Mouse (Mus musculus) MEL (cell line): ENCODE data around the gene Dgat2. TPM values are rescaled to one million over a fixed set of nuclear protein-coding genes. Genes with fewer than 3 reads are reported as not detected.

Experiments used
- DNase-seq: peaks from one replicate; pipeline ENCODE4 v3.0.0; 2011; ENCODE audit warnings: low read depth, low spot score
- H3K27ac ChIP-seq: 2 replicates; pipeline ENCODE4 v1.5.1; 2012; ENCODE audit warnings: low read depth, mild to moderate bottlenecking, control low read depth, low read length, moderate library complexity; ENCODE audit not compliant: control insufficient read depth
- H3K27me3 ChIP-seq, 2 experiments: fragments of 150-350 bp in 1 of 2; sonication (generic) in 1 of 2; 2 replicates each; pipeline ENCODE4 v1.6.1; 2012; ENCODE audit warnings: low read length in 2 of 2, mild to moderate bottlenecking in 2 of 2, improper control_type of control experiment in 1 of 2, moderate library complexity in 1 of 2; ENCODE audit not compliant: insufficient read depth in 2 of 2, control insufficient read depth in 1 of 2
- H3K36me3 ChIP-seq, 2 experiments: 2 replicates each; pipeline ENCODE4 v1.6.1; 2012 to 2014; ENCODE audit warnings: low read length in 2 of 2, improper control_type of control experiment in 1 of 2, inconsistent platforms in 1 of 2, mild to moderate bottlenecking in 1 of 2; ENCODE audit not compliant: insufficient read depth in 2 of 2, control insufficient read depth in 1 of 2
- H3K4me1 ChIP-seq, 2 experiments: fragments of 150-350 bp in 1 of 2; sonication (generic) in 1 of 2; 2 replicates each; pipeline ENCODE4 v1.6.1; 2012; ENCODE audit warnings: low read length in 2 of 2, improper control_type of control experiment in 1 of 2, mild to moderate bottlenecking in 1 of 2; ENCODE audit not compliant: insufficient read depth in 2 of 2, control insufficient read depth in 1 of 2
- H3K4me3 ChIP-seq, 2 experiments: fragments of 150-350 bp in 1 of 2; sonication (generic) in 1 of 2; 2 replicates each; pipeline ENCODE4 v1.5.1; 2012; ENCODE audit warnings: low read depth in 2 of 2, low read length in 2 of 2, mild to moderate bottlenecking in 2 of 2, moderate library complexity in 2 of 2, control low read depth in 1 of 2, improper control_type of control experiment in 1 of 2; ENCODE audit not compliant: control insufficient read depth in 1 of 2, insufficient read depth in 1 of 2
- H3K79me2 ChIP-seq: 2 replicates; pipeline ENCODE4 v1.6.1; 2012; ENCODE audit warnings: mild to moderate bottlenecking, low read length, moderate library complexity; ENCODE audit not compliant: control insufficient read depth, poor library complexity, insufficient read depth
- H3K9ac ChIP-seq: 2 replicates; pipeline ENCODE4 v1.6.1; 2012; ENCODE audit warnings: low read depth, mild to moderate bottlenecking, control low read depth, low read length, moderate library complexity; ENCODE audit not compliant: control insufficient read depth, poor library complexity, severe bottlenecking
- H3K9me3 ChIP-seq: fragments of 150-350 bp; sonication (generic); replicated peaks from 2 replicates; pipeline ENCODE4 v1.6.1; 2012; ENCODE audit warnings: mild to moderate bottlenecking, low read length, improper control_type of control experiment, moderate library complexity; ENCODE audit not compliant: insufficient read depth
- CHD1 ChIP-seq: IDR thresholded peaks from 2 replicates; pipeline ENCODE4 v1.6.1; 2012; ENCODE audit warnings: low read depth, mild to moderate bottlenecking, inconsistent platforms, low read length, improper control_type of control experiment
- CTCF ChIP-seq, 3 experiments: IDR thresholded peaks in 2 of 3; conservative IDR thresholded peaks in 1 of 3; 2 replicates each; pipeline ENCODE4 v1.5.1; 2011 to 2012; ENCODE audit warnings: low read length in 3 of 3, low read depth in 2 of 3, mild to moderate bottlenecking in 2 of 3, improper control_type of control experiment in 1 of 3, inconsistent platforms in 1 of 3, mixed read lengths in 1 of 3, moderate library complexity in 1 of 3; ENCODE audit not compliant: control insufficient read depth in 1 of 3, insufficient read depth in 1 of 3, poor library complexity in 1 of 3, severe bottlenecking in 1 of 3
- E2F4 ChIP-seq: IDR thresholded peaks from 2 replicates; pipeline ENCODE4 v1.6.1; 2011; ENCODE audit warnings: low read depth, low read length, improper control_type of control experiment, borderline replicate concordance
- ELF1 ChIP-seq: IDR thresholded peaks from 2 replicates; pipeline ENCODE4 v1.6.1; 2014; ENCODE audit warnings: low read depth, mild to moderate bottlenecking, inconsistent platforms, low read length, improper control_type of control experiment, moderate library complexity
- GABPA ChIP-seq: IDR thresholded peaks from 2 replicates; pipeline ENCODE4 v1.6.1; 2012; ENCODE audit warnings: low read depth, mild to moderate bottlenecking, inconsistent platforms, low read length, improper control_type of control experiment, moderate library complexity
- GATA1 ChIP-seq: IDR thresholded peaks from 2 replicates; pipeline ENCODE4 v1.6.1; 2011; ENCODE audit warnings: low read depth, low read length, improper control_type of control experiment
- HCFC1 ChIP-seq: IDR thresholded peaks from 2 replicates; pipeline ENCODE4 v1.6.1; 2012; ENCODE audit warnings: low read depth, mild to moderate bottlenecking, inconsistent platforms, low read length, improper control_type of control experiment, moderate library complexity
- MAZ ChIP-seq: IDR thresholded peaks from 2 replicates; pipeline ENCODE4 v1.6.1; 2012; ENCODE audit warnings: low read depth, mild to moderate bottlenecking, inconsistent platforms, low read length, improper control_type of control experiment
- MXI1 ChIP-seq: IDR thresholded peaks from 2 replicates; pipeline ENCODE4 v1.6.1; 2011; ENCODE audit warnings: mild to moderate bottlenecking, low read depth, low read length, improper control_type of control experiment
- MYB ChIP-seq: IDR thresholded peaks from 2 replicates; pipeline ENCODE4 v1.6.1; 2011; ENCODE audit warnings: mild to moderate bottlenecking, low read depth, low read length, improper control_type of control experiment
- NRF1 ChIP-seq: IDR thresholded peaks from 2 replicates; pipeline ENCODE4 v1.6.1; 2014; ENCODE audit warnings: low read depth, mild to moderate bottlenecking, inconsistent platforms, low read length, improper control_type of control experiment, moderate library complexity; ENCODE audit not compliant: poor library complexity, insufficient read depth, severe bottlenecking
- POLR2AphosphoS2 ChIP-seq: IDR thresholded peaks from 2 replicates; pipeline ENCODE4 v1.6.1; 2011; ENCODE audit warnings: low read length, improper control_type of control experiment
- RAD21 ChIP-seq: IDR thresholded peaks from 2 replicates; pipeline ENCODE4 v1.6.1; 2011; ENCODE audit warnings: mild to moderate bottlenecking, low read depth, low read length, improper control_type of control experiment
- RCOR1 ChIP-seq: IDR thresholded peaks from 2 replicates; pipeline ENCODE4 v1.6.1; 2012; ENCODE audit warnings: low read depth, mild to moderate bottlenecking, inconsistent platforms, low read length, improper control_type of control experiment
- SIN3A ChIP-seq: IDR thresholded peaks from 2 replicates; pipeline ENCODE4 v1.6.1; 2012; ENCODE audit warnings: low read length, improper control_type of control experiment, inconsistent platforms
- SMC3 ChIP-seq: IDR thresholded peaks from 2 replicates; pipeline ENCODE4 v1.6.1; 2011; ENCODE audit warnings: low read depth, low read length, improper control_type of control experiment
- TBP ChIP-seq: IDR thresholded peaks from 2 replicates; pipeline ENCODE4 v1.8.0; 2011; ENCODE audit warnings: low read depth, low read length, improper control_type of control experiment
- USF2 ChIP-seq, 2 experiments: IDR thresholded peaks; 2 replicates each; pipeline ENCODE4 v1.6.1; 2011 to 2012; ENCODE audit warnings: improper control_type of control experiment in 2 of 2, low read length in 2 of 2, borderline replicate concordance in 1 of 2, inconsistent platforms in 1 of 2, low read depth in 1 of 2, mild to moderate bottlenecking in 1 of 2; ENCODE audit not compliant: insufficient read depth in 1 of 2
- ZC3H11A ChIP-seq: IDR thresholded peaks from 2 replicates; pipeline ENCODE4 v1.6.1; 2012; ENCODE audit warnings: low read depth, mild to moderate bottlenecking, inconsistent platforms, low read length, improper control_type of control experiment
- ZNF384 ChIP-seq: IDR thresholded peaks from 2 replicates; pipeline ENCODE4 v1.6.1; 2012; ENCODE audit warnings: low read depth, mild to moderate bottlenecking, inconsistent platforms, low read length, improper control_type of control experiment
- polyA plus RNA-seq, 2 experiments: library from polyadenylated mRNA; stranded (reverse) in 1 of 2; unstranded in 1 of 2; fragments of >175 nt in 1 of 2; fragments of >200 nt in 1 of 2; gene quantifications; 2 replicates each; pipeline versions ENCODE4 v1.2.1 to v1.2.4; 2012; ENCODE audit warnings: low replicate concordance in 2 of 2, low read depth in 1 of 2; ENCODE audit not compliant: insufficient read length in 2 of 2, insufficient read depth in 1 of 2, missing spikeins in 1 of 2
- total RNA-seq: library from RNA; depleted of rRNA; stranded (reverse); fragments of 300-350 nt; gene quantifications from 2 replicates; pipeline ENCODE4 v1.2.3, GENCODE M21; 2012

Gene Dgat2
- total and polyA plus RNA-seq, 3 experiments, result 4.1 to 7.7 TPM; not detected in 1

GRCm38 (mm10) chr7:99181619-99182431, 694 bp downstream of the Dgat2 start:
- Histone ChIP-seq H3K36me3 (peaks cover 0 to 14% of the 10 kb centered on the region in 2 experiments; a peak in 2 of 4 replicates), H3K79me2 (no peaks in the 10 kb centered on the region; the same call in 1 of the 2 replicates), H3K4me1 (peaks cover 8 to 30% of the 10 kb centered on the region in 2 experiments), H3K27ac (no peak overlapping the region), H3K9me3 (no peaks in the 10 kb centered on the region), H3K4me3 (peak overlapping the region; percentile 49 to 70), H3K9ac (peak overlapping the region; percentile 79), H3K27me3 (0 out of 4 replicates have a peak, but pooled peaks cover 0 to 2% of the 10 kb centered on the region in 2 experiments)
- TF ChIP-seq GABPA (no peak), SMC3 (no peak), ZNF384 (no peak), CTCF (IDR thresholded peaks at IDR 0.05 in 2 of 3, conservative IDR thresholded peaks at IDR 0.05 in 1 of 3; ENCODE audit: control insufficient read depth in 1 of 3, insufficient read depth in 1 of 3, low read depth in 2 of 3, low read length in 3 of 3, poor library complexity in 1 of 3, severe bottlenecking in 1 of 3) (no peak), USF2 (IDR thresholded peaks at IDR 0.05; ENCODE audit: borderline replicate concordance in 1 of 2, insufficient read depth in 1 of 2, low read depth in 1 of 2, low read length in 2 of 2) (no peak), E2F4 (no peak)
- DNase-seq, result peak; percentile 21

DNA sequence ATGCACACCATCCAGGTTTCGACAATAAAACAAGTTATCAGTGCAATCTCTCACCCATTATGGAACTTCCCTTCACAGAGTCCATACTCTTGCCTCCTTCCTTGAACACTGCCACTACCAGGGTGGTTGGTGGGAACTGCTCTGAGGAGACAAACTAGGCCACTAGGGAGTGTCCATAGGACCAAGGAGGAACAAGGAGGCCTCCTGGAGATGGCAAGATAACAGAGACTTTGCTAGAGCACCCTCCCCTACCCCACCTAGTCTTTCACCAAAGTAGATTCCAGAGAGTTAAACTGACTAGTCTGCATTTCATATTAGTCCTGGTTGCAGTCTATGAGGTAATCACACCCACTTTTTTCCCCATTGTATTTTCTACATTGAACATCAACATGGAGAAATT, 2.4 kb downstream of the Dgat2 start:
- no peaks in the 10 kb centered on the region for H3K27me3 ChIP-seq
- TF ChIP-seq GATA1 (peak; percentile 64; the same call in 1 of the 2 replicates), POLR2AphosphoS2 (no peak), MYB (no peak), ZC3H11A (no peak), NRF1 (no peak)
- TF ChIP-seq, all 39 proteins: peak for 1
- Histone ChIP-seq H3K4me3 (no peak overlapping the region), H3K9ac (no peak overlapping the region), H3K27ac (no peak overlapping the region), H3K4me1 (peaks cover 8 to 30% of the 10 kb centered on the region in 2 experiments), H3K79me2 (no peaks in the 10 kb centered on the region; the same call in 1 of the 2 replicates), H3K9me3 (no peaks in the 10 kb centered on the region), H3K36me3 (peaks cover 0 to 14% of the 10 kb centered on the region in 2 experiments; a peak in 2 of 4 replicates)
- peak; percentile 54 for DNase-seq

- no peaks in the 10 kb centered on the region for H3K27me3 ChIP-seq
- H3K27ac ChIP-seq, result no peak overlapping the region
- TF ChIP-seq MAZ (no peak), SIN3A (no peak), ELF1 (no peak), ZNF384 (no peak), RCOR1 (no peak), RAD21 (no peak), E2F4 (no peak), GABPA (no peak), CHD1 (no peak), TBP (no peak), HCFC1 (no peak), MXI1 (no peak)
- no peak for DNase-seq
- peaks cover 8 to 30% of the 10 kb centered on the region in 2 experiments for H3K4me1 ChIP-seq
- no peak overlapping the region for H3K4me3 ChIP-seq
- no peaks in the 10 kb centered on the region; the same call in 1 of the 2 replicates for H3K79me2 ChIP-seq
- peaks cover 0 to 14% of the 10 kb centered on the region in 2 experiments; a peak in 2 of 4 replicates for H3K36me3 ChIP-seq
- H3K9me3 ChIP-seq, result no peaks in the 10 kb centered on the region
- no peak overlapping the region for H3K9ac ChIP-seq
These were observed 3.2 kb downstream of the Dgat2 start for GRCm38 (mm10) chr7:99179271-99179670.
